Mouse (Mus musculus) ES-E14 (cell line): Measurements from ENCODE around the gene Wfdc3. TPM values are rescaled to one million over a fixed set of nuclear protein-coding genes. Genes with fewer than 3 reads are reported as not detected.

Source experiments
- DNase-seq: peaks from one replicate; pipeline ENCODE4 v3.0.0-alpha.2; 2013; ENCODE audit warnings: low read depth, low spot score
- H3K27ac ChIP-seq: 2 replicates; pipeline ENCODE4 v1.5.1; 2012; ENCODE audit warnings: low read depth, mild to moderate bottlenecking, low read length, moderate library complexity, mixed read lengths; ENCODE audit not compliant: poor library complexity, insufficient read depth, severe bottlenecking
- H3K36me3 ChIP-seq: 2 replicates; pipeline ENCODE4 v1.6.1; 2012; ENCODE audit warnings: mild to moderate bottlenecking, low read length, moderate library complexity, mixed read lengths; ENCODE audit not compliant: control insufficient read depth, poor library complexity, insufficient read depth, severe bottlenecking
- H3K4me1 ChIP-seq, 2 experiments: fragments of 150-350 bp in 1 of 2; sonication (generic) in 1 of 2; 2 replicates each; pipeline ENCODE4 v1.6.1; 2012; ENCODE audit warnings: low read length in 2 of 2, mild to moderate bottlenecking in 1 of 2, mixed read lengths in 1 of 2; ENCODE audit not compliant: control insufficient read depth in 2 of 2, insufficient read depth in 2 of 2, poor library complexity in 1 of 2
- H3K4me3 ChIP-seq, 2 experiments: fragments of 150-350 bp in 1 of 2; sonication (generic) in 1 of 2; 2 replicates each; pipeline ENCODE4 v1.5.1; 2012; ENCODE audit warnings: low read length in 2 of 2, low read depth in 1 of 2, mild to moderate bottlenecking in 1 of 2, mixed read lengths in 1 of 2; ENCODE audit not compliant: insufficient read depth in 1 of 2, poor library complexity in 1 of 2, severe bottlenecking in 1 of 2
- H3K9ac ChIP-seq: 2 replicates; pipeline ENCODE4 v1.6.1; 2012; ENCODE audit warnings: low read depth, mild to moderate bottlenecking, low read length, mixed read lengths; ENCODE audit not compliant: poor library complexity, insufficient read depth, severe bottlenecking
- H3K9me3 ChIP-seq: fragments of 150-350 bp; sonication (generic); 2 replicates; pipeline ENCODE4 v1.6.1; 2012; ENCODE audit warnings: low read depth, mild to moderate bottlenecking, low read length; ENCODE audit not compliant: control insufficient read depth, insufficient read depth
- CHD2 ChIP-seq: IDR thresholded peaks from 2 replicates; pipeline ENCODE4 v1.6.1; 2014; ENCODE audit warnings: mild to moderate bottlenecking, low read depth, low read length, inconsistent platforms
- HCFC1 ChIP-seq: IDR thresholded peaks from 2 replicates; pipeline ENCODE4 v1.6.1; 2012; ENCODE audit warnings: low read length, inconsistent platforms, borderline replicate concordance; ENCODE audit not compliant: insufficient read depth
- MAFK ChIP-seq: IDR thresholded peaks from 2 replicates; pipeline ENCODE4 v1.6.1; 2014; ENCODE audit warnings: mild to moderate bottlenecking, low read depth, low read length, inconsistent platforms; ENCODE audit not compliant: insufficient read depth
- ZC3H11A ChIP-seq: IDR thresholded peaks from 2 replicates; pipeline ENCODE4 v1.6.1; 2012; ENCODE audit warnings: low read depth, mild to moderate bottlenecking, inconsistent platforms, low read length, borderline replicate concordance
- ZNF384 ChIP-seq: IDR thresholded peaks from 2 replicates; pipeline ENCODE4 v1.6.1; 2012; ENCODE audit warnings: low read depth, low read length, inconsistent platforms
- in situ Hi-C, 2 experiments: fragments of 600-800 bp; cut with MboI; formaldehyde crosslinking; loops; one replicate each; pipeline ENCODE4 v1.15.1; 2025; ENCODE audit warnings: low sequenced_read_pairs in 2 of 2, inconsistent platforms in 1 of 2; ENCODE audit not compliant: unreplicated experiment in 2 of 2
- total RNA-seq: library from RNA; depleted of rRNA; stranded (reverse); fragments of 300-350 nt; gene quantifications from 2 replicates; pipeline ENCODE4 v1.2.3, GENCODE M21; 2012

Gene Wfdc3
- total RNA-seq, 1 experiment, result 0.18 TPM

- H3K36me3 ChIP-seq, result no peaks in the 10 kb centered on the region
- peak overlapping the region; percentile 11; the same call in 1 of the 2 replicates for H3K27ac ChIP-seq
- DNase-seq, result no peak
- no peak for TF ChIP-seq MAFK
- no peak for TF ChIP-seq ZC3H11A
- no peak for TF ChIP-seq HCFC1
- no peak for TF ChIP-seq CHD2
- TF ChIP-seq ZNF384, result no peak
- H3K4me1 ChIP-seq, result no peaks in the 10 kb centered on the region
- H3K9me3 ChIP-seq, result no peaks in the 10 kb centered on the region
- in situ Hi-C loops, result no loop called here
- no peak overlapping the region for H3K9ac ChIP-seq
- H3K4me3 ChIP-seq, result no peak overlapping the region
Observed at GRCm38 (mm10) chr2:164705328-164705727, 40.4 kb downstream of the Wfdc3 start.

GRCm38 (mm10) chr2:164704235-164704634 is 41.5 kb downstream of the Wfdc3 start:
- in situ Hi-C loops, result no loop called here
- no peak overlapping the region for H3K9ac ChIP-seq
- no peak overlapping the region for H3K4me3 ChIP-seq
- no peaks in the 10 kb centered on the region for H3K9me3 ChIP-seq
- no peaks in the 10 kb centered on the region for H3K4me1 ChIP-seq
- TF ChIP-seq ZC3H11A, result no peak
- no peak for TF ChIP-seq MAFK
- no peak for DNase-seq
- no peaks in the 10 kb centered on the region for H3K36me3 ChIP-seq
- H3K27ac ChIP-seq, result no peak overlapping the region

- TF ChIP-seq CHD2 (no peak), ZNF384 (no peak), ZC3H11A (no peak), MAFK (no peak), HCFC1 (no peak)
- in situ Hi-C loops, result no loop called here
- H3K4me1 ChIP-seq, result no peaks in the 10 kb centered on the region
- H3K36me3 ChIP-seq, result no peaks in the 10 kb centered on the region
- H3K9ac ChIP-seq, result no peak overlapping the region
- no peak overlapping the region for H3K4me3 ChIP-seq
- H3K9me3 ChIP-seq, result no peaks in the 10 kb centered on the region
- no peak overlapping the region for H3K27ac ChIP-seq
- no peak for DNase-seq
Observed at GRCm38 (mm10) chr2:164701761-164702160, 44.0 kb downstream of the Wfdc3 start.

- H3K36me3 ChIP-seq, result no peaks in the 10 kb centered on the region
- TF ChIP-seq ZC3H11A (no peak), MAFK (no peak), HCFC1 (no peak), CHD2 (no peak), ZNF384 (no peak)
- in situ Hi-C loops, result no loop called here
- H3K27ac ChIP-seq, result no peak overlapping the region
- no peaks in the 10 kb centered on the region for H3K4me1 ChIP-seq
- H3K4me3 ChIP-seq, result no peak overlapping the region
- no peak overlapping the region for H3K9ac ChIP-seq
- no peaks in the 10 kb centered on the region for H3K9me3 ChIP-seq
- DNase-seq, result no peak
Observed at GRCm38 (mm10) chr2:164700959-164701358, 44.8 kb downstream of the Wfdc3 start.

GRCm38 (mm10) chr2:164698201-164698600 is 47.5 kb downstream of the Wfdc3 start, which contains the start of gene Spint4:
Spint4 (plus strand) TSS chr2:164698501.
- Histone ChIP-seq H3K9ac (no peak within 1 kb of the TSS), H3K9me3 (no peaks in the 10 kb centered on the region), H3K36me3 (no peaks in the 10 kb centered on the region), H3K4me1 (no peaks in the 10 kb centered on the region), H3K27ac (no peak within 1 kb of the TSS), H3K4me3 (no peak within 1 kb of the TSS)
- in situ Hi-C loops, result no loop called here
- no peak for TF ChIP-seq HCFC1
- no peak for TF ChIP-seq ZNF384
- no peak for TF ChIP-seq ZC3H11A
- no peak for TF ChIP-seq CHD2
- TF ChIP-seq MAFK, result no peak
- DNase-seq, result no peak
